Comparison of ENCODE assay signal across 24 mouse cellular contexts in genomic region chr10:23031491-23032126, GRCm38 (mm10).
DNase-seq lines count a peak whose midpoint lies in the region; ATAC-seq and TF ChIP-seq lines count a peak whose summit lies in the region.
"Had no signal": no experiment of that assay in that cellular context is flagged by ENCODE, and none has a peak within 500 bp of the region (broad histone marks: within the 10 kb centered on the region; RNA-seq: fewer than 3 reads in every experiment).

No protein-coding gene starts in this region.

- peak; percentile 26; the same call in 1 of the 2 replicates for TF ChIP-seq CTCF in lung, postnatal 0 days (IDR thresholded peaks at IDR 0.05)

- ATAC-seq in lung, embryonic 15.5 days (ENCODE audit: borderline replicate concordance, extremely low read depth, low FRiP score, low TSS enrichment), result peak; percentile 87
- peak; percentile 89 for ATAC-seq in lung, postnatal 0 days
- ATAC-seq: forebrain, embryonic 14.5 days had no signal

- H3K36me3 ChIP-seq in lung, embryonic 15.5 days, result no peaks in the 10 kb centered on the region
- H3K36me3 ChIP-seq in lung, postnatal 0 days (ENCODE audit: insufficient read depth, low read length), result no peaks in the 10 kb centered on the region
- H3K36me3 ChIP-seq: embryonic facial prominence, embryonic 13.5 days; embryonic facial prominence, embryonic 15.5 days; forebrain, embryonic 10.5 days; forebrain, embryonic 12.5 days had no signal

- no peaks in the 10 kb centered on the region for H3K4me1 ChIP-seq in lung, embryonic 15.5 days
- no peaks in the 10 kb centered on the region for H3K4me1 ChIP-seq in lung, postnatal 0 days (ENCODE audit: insufficient read depth, low read depth, low read length)
- H3K4me1 ChIP-seq: embryonic facial prominence, embryonic 13.5 days; embryonic facial prominence, embryonic 15.5 days; forebrain, embryonic 10.5 days; forebrain, embryonic 12.5 days had no signal

- no peak overlapping the region for H3K4me3 ChIP-seq in lung, embryonic 15.5 days
- H3K4me3 ChIP-seq in lung, postnatal 0 days (ENCODE audit: low read depth, low read length), result no peak overlapping the region
- H3K4me3 ChIP-seq: embryonic facial prominence, embryonic 13.5 days; embryonic facial prominence, embryonic 15.5 days; erythroblast, embryonic 14.5 days; forebrain, embryonic 10.5 days; forebrain, embryonic 12.5 days had no signal

- DNase-seq in lung, adult 18-20 months, result no peak
- DNase-seq in lung, postnatal 0 days (ENCODE audit: low spot score), result peak; percentile 92
- DNase-seq in lung, postnatal 10 days, result peak; percentile 10
- DNase-seq in lung, postnatal 36 days, result peak; percentile 14
- DNase-seq in layer of hippocampus, postnatal 36 days, result no peak
- DNase-seq in thymus, postnatal 4 days, result no peak
- no peak for DNase-seq in frontal cortex, postnatal 25 days (ENCODE audit: low spot score in 2 of 2)
- DNase-seq: adrenal gland, adult 2 months; adrenal gland, postnatal 10 days; adrenal gland, postnatal 25 days; cerebellum, adult 11 months; cerebellum, adult 18-20 months; cerebellum, adult 8-10 months; cerebellum, adult 9-11 months; cerebellum, postnatal 14 days; cerebellum, postnatal 36 days; embryo, embryonic 11 days had no signal

- H3K9me3 ChIP-seq in lung, embryonic 15.5 days, result no peaks in the 10 kb centered on the region
- no peaks in the 10 kb centered on the region for H3K9me3 ChIP-seq in lung, postnatal 0 days (ENCODE audit: low read length)
- H3K9me3 ChIP-seq: embryonic facial prominence, embryonic 13.5 days; embryonic facial prominence, embryonic 15.5 days; forebrain, embryonic 10.5 days; forebrain, embryonic 12.5 days had no signal

- H3K27ac ChIP-seq in lung, embryonic 15.5 days, result no peak overlapping the region
- H3K27ac ChIP-seq in lung, postnatal 0 days (ENCODE audit: low read length), result no peak overlapping the region
- H3K27ac ChIP-seq: embryonic facial prominence, embryonic 13.5 days; embryonic facial prominence, embryonic 15.5 days; forebrain, embryonic 10.5 days; forebrain, embryonic 12.5 days had no signal

- no peak overlapping the region for H3K9ac ChIP-seq in lung, embryonic 15.5 days
- H3K9ac ChIP-seq in lung, postnatal 0 days (replicated peaks; ENCODE audit: low read depth), result no peak overlapping the region
- H3K9ac ChIP-seq: embryonic facial prominence, embryonic 13.5 days; embryonic facial prominence, embryonic 15.5 days; forebrain, embryonic 12.5 days had no signal

- WGBS in lung, embryonic 15.5 days, result 54% methylated on average over 4 of the region's 4 CpGs
- 49% methylated on average over 4 of the region's 4 CpGs for WGBS in lung, postnatal 0 days

- H3K4me2 ChIP-seq in lung, embryonic 15.5 days, result no peak overlapping the region
- H3K4me2 ChIP-seq in lung, postnatal 0 days (replicated peaks; ENCODE audit: low read depth, low read length), result no peak overlapping the region
- H3K4me2 ChIP-seq: embryonic facial prominence, embryonic 13.5 days; embryonic facial prominence, embryonic 15.5 days; forebrain, embryonic 12.5 days had no signal

- no peaks in the 10 kb centered on the region for H3K27me3 ChIP-seq in lung, embryonic 15.5 days
- H3K27me3 ChIP-seq in lung, postnatal 0 days (replicated peaks; ENCODE audit: insufficient read depth, low read length), result no peaks in the 10 kb centered on the region
- H3K27me3 ChIP-seq: embryonic facial prominence, embryonic 13.5 days; embryonic facial prominence, embryonic 15.5 days; forebrain, embryonic 12.5 days had no signal

- peak; percentile 94 for TF ChIP-seq EP300 in lung, postnatal 0 days (IDR thresholded peaks at IDR 0.05)

Comparison
In these comparisons a context has a peak if more than half of its experiments do, and no peak if none do; other contexts are left out.
1. DNase-seq: peak in lung, postnatal 0 days (single experiment), lung, postnatal 10 days (single experiment) and lung, postnatal 36 days (single experiment); none in lung, adult 18-20 months (0 of 2), layer of hippocampus, postnatal 36 days (0 of 2), thymus, postnatal 4 days (single experiment) and frontal cortex, postnatal 25 days (0 of 2).